Mouse (Mus musculus) adrenal gland, adult (tissue): ENCODE results near the gene Tgm2.
A peak's percentile ranks its signal among the peaks of the same experiment; 100 is the strongest.

Experiments used
- DNase-seq, 2 experiments: peaks; one replicate each; pipeline ENCODE4 v3.0.0; 2022 to 2023; ENCODE audit warnings: low spot score in 1 of 2; ENCODE audit not compliant: inconsistent age in 2 of 2

Tgm2 gene

DNA sequence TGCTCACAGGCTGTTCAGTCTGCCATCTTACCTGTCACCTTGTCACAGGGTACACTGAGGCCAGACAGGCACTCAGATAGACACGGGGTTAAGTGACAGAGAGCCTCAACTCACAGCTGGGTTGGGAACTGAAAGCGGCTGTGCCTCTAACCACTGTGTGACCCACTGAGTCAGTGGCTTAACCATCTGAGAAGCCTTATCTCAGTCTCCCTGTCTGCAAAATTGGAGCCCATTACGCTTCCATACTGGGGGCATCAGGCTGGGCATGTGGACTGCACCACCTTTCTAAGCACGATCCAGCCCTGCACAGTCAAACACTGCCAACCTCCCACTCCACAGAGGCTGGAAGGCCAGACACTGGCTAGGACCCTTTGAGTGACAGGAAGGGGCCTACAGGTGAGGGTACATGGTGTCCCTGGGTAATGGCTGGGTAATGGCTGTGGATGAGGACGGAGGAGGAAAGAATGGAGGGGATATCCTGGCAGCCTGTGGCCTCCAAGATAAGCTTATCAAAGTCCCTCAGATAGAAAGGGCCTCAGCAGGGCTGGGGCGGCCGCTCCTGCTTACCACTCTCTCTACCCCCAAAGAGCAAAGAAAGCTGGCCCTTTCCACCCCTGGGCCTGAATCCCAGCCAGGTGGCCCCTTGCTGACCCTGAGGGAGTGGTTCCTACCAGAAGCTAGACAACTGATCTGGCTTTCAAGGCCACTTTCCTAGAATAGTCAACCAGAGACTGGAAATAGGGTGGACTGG lies 4.4 kb downstream of the Tgm2 start:
- DNase-seq: peak; percentile 54 to 84

DNA sequence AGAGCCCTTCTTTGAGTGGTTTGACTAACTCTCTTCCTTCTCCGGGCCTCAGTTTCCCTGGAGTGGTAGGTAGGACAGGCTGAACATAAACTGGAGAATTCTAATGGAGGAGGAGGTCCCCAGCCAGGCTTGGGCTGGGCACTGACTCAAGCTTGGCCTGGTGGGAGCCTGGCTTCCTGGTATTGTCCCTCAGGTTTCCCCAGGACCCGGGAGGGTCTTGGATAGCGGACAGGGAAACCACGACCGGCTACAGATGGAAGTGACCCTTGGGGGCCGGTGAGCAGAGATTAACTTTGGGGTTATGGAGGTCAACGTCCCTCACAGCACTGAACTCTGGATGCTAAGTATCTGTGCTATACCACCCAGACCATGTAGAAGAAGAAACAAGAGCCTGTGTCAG lies 5.0 kb downstream of the Tgm2 start:
- DNase-seq: peak in 1 of 2 experiments; percentile 52

DNA sequence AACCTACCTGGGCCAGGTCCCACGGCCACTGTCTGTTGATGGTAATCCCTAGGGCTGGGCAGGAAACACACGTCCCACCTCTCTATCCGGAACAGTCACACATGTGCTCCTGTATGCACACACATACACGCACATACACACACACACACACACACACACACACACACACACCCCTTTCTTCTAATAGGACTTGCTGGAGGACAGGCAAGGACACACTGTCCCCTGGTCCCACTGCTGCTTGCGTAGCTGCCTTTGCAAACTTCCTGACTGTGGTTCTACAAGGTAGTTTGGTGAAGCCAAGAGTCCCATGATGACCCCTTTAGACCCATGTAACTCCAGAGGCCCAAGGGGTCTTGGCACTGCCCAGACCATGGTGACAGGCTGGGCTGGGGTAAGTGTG lies 5.6 kb downstream of the Tgm2 start:
- DNase-seq: no peak

DNA sequence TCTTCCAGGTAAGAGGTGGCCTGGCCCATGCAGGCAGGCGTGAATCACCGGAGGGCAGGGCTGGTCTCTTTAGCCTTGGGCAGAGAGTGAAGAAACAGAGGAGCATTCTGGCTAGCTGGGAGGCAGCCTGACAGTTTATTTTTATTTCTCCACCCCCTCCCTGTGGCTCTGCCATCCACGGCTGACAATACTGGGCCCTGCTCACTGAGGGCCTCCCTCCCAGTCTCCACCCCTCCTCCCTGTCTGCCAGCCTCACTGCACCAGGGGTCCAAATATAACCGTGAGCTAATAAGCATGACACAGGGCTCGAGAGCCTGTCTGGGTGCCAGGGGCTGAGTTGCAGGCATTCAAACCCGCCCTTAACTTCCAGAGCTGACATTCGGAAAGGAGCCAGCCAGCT lies 6.6 kb downstream of the Tgm2 start:
- DNase-seq: peak; percentile 77 to 91

DNA sequence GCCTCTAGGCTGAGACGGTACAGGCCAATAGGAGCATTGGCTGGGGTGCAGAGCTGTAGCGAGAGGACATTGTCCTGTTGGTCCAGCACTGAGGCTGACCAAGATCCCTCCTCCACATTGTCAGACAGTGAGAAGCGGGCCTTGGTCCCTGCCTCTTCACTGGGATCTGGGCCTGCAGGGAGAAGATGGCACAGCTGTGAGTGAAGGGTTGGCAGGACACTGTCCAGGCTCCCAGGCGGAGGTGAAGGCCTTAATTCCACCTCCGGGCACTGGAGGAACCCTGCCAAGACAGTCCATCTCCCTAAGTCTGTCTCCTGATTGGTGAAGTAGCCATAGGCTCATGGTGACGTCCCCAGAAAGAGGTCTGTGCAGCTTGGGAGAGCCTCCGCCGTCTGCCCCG lies 7.5 kb downstream of the Tgm2 start:
- peak in 1 of 2 experiments; percentile 47 for DNase-seq

DNA sequence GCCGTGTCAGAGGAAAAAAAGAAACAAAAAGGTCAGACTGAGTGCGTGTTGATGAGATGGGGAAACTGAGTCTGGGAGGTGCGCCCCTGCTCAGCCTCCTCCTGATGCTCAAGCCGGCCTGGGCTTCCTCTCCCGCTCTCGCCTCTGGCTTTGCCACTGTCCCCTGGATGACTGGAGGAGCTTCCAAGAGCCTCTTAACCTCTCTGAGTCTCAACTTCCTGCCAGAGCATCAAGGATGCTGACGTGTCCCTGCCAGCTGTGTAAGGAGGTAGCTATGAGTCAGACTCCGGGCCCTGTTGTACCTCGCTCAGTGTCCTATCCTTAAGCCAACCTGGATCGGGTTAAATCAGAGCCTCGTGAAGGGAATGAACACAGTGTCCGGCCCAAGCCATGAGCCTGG lies 8.5 kb downstream of the Tgm2 start:
- DNase-seq: peak in 1 of 2 experiments; percentile 65

DNA sequence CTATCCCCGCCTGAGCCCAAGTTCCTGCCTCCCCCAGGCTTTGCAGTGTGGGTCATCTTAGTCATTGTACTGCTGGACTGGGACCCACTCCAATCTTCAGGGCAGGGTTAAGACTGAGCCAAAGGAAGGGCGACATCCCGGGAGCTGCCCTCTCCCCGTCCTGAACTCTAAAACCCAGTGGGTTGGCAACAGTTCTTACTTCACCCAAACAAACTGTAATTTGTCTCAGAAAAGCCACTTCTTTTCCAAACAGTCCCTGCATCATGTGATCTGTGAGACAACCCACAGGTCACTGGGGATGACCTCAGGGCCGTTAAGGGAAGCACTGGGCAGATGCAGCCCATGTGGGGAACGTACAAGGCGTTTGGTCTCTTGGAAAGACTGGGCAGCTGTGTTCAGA lies 10.0 kb downstream of the Tgm2 start:
- DNase-seq: peak; percentile 63 to 73

DNA sequence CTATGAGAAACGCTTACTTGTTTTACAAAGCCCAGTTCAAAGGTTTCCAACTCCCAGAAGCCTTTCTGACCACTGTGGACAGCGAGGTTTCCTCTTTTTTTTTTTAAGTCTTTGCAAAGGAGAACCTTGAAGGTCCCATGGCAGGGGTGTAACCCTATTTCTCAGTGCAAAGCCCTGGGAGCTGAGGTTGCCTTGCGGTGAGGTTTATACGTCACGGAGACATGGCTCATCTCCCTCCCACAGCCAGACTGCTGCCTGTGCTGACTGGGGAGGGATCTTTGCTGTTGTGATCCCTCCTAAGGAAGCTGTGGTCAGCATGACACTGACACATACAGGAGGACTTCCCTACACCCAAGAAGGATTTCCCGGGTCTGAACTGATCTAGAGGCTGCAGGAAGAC lies 13.2 kb downstream of the Tgm2 start:
- peak in 1 of 2 experiments; percentile 40 for DNase-seq

DNA sequence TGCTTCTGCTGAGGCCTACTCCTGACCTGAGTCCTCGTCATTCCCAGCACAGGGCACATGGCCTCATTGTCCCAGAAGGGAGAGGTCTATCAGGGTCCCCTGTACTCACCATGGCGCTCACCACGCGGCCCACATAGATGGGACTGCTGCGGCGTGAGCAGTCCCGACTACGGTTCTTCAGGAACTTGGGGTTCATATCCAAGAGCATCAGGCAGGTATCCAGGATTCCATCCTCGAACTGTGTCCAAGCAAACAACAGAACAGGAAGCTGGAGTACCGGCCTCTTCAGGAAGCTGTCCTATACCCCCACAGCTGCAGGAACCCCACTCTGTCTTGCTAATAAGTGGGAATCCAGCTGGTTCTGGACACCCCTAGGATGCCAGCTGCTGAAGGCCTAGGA lies 13.9 kb downstream of the Tgm2 start:
- peak in 1 of 2 experiments; percentile 25 for DNase-seq

DNA sequence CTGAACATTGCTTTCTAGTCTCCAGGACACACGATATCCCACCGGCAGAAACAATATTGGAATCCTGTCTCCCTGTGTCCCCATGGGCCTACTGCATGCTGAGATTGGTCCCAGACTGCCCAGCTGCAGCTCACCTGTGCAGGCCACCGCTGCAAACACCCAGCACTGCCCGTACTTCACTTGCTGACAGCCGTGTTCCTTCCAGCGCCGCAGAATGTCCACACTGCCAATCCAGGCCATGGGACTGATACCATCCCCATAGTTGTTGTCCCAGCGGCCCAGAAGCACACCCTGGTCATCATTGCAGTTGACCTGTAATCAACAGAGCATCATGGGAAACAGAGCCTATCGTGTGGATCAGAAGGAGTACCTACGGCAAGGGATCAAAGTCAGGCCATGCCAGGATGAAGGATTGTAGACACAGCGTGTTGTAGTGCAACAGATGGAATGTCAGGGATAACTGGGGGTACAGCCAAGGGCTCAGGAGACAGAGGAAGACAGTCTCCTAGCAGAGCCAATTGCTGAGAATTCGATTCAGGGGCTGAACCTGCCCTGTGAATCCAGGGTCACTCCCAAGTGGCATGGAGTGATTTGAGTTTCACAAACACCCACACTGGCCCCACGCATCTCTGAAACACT lies 14.9 kb downstream of the Tgm2 start:
- DNase-seq: no peak

DNA sequence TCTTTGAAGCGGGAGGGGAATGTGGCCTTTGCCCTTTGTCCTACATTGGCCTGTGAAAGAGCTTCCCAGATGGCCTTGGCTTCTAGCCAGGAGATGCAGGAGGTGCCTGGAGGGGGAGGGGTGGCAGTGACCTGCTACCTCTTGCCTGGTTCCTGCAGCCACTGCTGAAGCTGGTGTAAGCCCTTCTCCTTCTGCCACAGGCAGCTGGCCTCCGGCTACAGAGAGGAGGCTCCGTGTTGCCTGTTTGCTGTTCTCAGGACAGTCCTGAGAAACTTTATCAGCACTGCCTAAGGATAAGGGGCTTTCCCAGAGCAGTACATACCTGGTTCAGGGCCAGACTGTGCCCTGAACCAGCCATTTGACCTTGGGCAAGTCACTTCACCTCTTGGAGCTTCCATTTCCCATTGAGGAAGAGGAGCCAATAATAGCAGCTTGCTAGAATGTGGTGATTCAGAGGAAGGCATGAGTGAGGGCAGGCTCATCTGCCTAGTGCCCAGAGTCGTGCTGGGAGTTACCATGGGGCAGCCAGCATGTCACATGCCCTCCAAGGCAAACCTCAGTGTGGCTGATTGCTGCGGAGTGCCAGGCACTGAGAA lies 15.7 kb downstream of the Tgm2 start:
- DNase-seq: peak; percentile 81 to 94

DNA sequence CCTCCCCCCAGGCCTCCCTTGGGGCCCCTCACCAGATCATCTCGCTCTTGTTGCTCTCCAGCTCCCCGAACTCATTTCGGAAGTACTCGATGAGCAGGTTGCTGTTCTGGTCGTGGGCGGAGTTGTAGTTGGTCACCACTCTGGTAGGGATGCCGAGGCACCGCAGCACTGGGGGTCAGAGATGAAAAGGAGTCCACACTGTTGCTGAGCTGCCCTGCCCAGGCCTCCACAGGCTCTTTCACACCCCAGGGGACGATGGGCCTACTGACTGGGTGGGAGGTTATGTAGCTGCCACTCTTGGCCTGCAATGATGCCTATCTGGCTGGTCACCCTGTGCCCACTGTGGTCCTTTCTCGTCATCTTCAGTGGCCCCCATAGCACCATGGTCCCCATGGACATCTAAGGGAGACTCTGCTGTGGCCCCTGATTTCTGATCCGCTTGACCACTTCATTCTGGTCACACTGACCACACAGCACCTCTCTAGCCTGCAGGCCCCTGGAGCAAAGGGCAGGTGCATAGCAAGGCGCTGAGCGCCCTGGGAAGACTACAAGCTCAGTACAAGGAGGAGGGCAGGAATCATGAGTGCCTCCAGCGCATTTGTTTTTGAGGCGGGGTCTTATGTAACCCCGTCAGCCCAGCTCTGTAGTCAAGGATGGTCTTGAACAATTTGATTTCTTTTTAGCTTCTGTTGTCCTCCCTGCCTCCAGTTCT lies 16.8 kb downstream of the Tgm2 start:
- DNase-seq: no peak

DNA sequence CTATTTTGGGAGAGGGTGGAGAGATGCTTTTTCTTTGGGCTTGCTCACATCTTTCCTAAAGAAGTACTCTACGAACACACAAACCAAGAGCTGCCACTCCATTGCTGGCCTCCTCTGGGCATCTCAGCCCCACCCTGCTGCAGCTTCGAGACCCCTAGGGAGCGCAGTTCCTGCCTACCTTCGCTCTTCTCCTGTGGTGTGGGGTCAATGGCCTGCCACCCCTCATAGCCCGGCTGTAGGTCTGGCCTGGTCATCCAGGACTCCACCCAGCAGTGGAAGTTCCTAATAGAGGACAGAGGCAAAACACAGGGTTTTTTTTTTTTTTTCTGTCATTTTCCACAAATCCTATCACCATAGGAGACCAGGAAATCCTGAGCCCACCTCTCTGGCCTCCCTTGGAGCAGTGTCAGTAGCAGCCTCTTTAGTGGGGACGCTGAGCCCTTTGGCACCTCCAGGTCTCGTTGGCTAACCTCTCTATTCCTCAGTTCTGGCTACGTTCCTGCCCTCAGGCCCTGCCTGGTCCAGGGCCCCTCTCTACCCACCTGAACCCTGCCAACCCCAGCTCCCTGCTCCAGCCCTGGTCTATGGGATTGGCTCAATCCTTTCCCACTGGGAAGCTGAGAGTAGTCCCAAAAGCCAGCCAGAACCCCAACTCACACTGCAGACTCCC lies 17.6 kb downstream of the Tgm2 start:
- no peak for DNase-seq

DNA sequence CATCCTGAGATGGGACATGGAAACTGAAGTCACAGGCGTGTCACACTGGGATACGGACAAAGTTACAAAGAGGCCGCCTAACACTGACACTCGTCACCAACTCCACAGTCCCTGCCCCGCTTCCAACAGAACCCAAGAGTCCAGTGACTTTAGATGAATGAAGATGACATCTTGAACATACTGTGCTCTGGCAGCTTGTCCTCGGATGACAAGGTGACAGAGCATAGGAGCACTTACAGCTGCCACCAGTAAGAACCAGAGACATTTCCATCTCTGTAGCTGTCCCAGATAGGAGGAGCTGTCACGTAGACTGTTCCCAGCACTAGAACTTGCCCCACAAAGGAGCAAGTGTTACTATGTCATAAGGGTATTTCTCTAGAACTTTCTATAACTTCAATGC lies 18.4 kb downstream of the Tgm2 start:
- DNase-seq: no peak

DNA sequence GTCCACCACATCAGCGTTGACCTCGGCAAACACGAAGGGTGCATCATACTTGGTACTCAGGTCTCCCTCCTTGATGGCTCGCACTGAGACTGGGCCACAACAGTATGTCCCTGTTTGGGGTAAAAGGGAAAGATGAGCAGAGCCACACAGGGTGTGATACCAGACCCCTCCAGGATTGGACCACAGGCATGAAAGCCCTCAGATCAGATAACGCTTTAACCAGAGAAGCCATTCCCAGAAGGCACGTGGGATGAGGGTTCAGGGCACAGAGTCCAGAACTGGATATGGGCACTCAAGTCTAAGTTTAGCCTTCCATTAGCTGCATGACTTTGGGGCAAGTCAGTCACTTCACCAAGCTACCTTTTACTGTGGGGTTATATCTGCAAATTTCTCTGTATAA lies 19.0 kb downstream of the Tgm2 start:
- no peak for DNase-seq

DNA sequence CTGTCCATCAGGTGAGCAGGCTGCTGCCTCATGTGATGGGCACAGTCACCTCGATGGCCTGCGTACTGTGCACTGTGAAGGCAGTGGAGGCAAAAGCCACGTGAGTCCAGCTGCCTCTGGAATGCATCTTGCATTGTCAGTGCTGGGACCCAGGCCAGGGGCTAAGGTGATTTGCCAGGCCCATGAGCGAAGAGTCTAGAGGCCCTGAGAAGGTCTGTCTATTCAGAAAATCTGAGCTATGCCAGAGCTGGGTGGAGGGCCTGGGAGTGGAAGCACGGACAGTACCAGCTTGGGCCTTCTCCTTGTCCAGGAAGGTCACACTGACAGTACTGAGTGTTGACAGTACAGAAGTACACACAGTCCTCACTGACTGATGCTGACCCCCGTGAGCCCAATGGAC lies 23.4 kb downstream of the Tgm2 start:
- no peak for DNase-seq

DNA sequence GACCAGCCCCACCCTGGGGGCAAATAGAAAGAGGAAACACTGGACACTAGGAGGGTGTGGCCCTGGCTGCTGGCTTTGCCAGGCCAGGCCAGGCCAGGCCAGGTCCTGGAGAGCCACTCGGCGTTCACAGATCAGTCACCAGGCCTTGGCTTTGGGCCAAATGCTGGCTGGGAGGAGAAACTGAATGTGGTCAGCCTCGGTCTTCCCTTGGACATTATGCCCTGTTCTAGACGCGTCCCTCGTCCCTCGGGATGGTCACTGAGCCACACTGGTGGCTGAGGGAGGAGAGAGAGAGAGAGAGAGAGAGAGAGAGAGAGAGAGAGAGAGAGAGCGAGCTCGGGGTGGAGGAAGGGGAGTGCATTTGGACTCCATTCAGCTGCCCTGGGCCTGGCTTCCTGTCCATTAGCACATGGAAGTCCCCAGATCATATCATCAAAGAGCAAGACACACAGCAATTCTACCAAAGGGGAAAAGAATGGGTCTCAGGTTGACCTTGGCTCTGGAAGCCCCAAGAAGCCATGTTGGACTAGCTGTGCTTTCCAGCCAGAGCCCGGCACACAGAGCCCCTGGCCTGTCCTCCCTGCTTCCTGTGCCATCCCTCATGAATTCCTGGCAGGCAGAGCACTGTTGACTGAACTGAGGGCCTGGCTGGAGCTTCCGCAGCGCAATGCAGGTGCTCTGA lies 24.4 kb downstream of the Tgm2 start:
- peak; percentile 90 to 95 for DNase-seq

DNA sequence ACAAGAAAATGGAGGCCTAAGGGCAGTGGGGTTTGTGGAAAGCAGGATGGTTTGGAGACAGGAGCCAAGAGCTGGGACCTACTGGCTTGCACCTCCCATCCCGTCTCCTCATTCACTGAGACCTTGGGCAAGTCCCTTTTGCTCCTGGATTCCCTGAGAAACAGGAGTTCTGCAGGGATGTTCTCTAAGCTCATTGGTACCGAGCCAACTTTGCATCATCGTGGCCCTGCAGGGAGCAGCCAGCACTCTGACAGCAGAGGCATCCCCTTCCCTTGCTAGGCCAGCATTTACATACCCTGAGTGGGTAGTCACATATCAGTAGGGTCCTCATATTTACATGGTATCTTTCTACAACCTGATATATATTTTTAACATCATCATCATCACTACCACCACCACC lies 25.4 kb downstream of the Tgm2 start:
- DNase-seq: no peak

DNA sequence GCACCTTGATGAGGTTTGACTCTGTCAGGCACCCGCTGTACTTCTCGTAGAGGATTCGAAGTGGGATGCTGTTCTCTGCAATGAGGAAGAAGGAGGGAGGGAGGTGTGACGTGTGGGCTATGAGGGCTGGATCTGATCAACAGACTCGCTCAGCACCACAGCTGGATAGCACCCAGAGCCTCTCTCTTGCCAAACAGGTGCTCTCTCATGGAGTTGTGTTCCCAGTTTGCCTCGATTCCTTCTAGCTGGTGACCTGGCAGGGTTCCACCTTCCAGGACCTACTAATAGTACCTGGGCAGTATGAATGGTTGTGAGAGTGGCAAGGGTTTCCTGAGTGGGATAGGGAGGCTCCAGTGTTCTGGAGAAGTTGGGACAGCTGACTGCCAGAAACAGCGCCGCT lies 26.0 kb downstream of the Tgm2 start:
- DNase-seq: no peak

DNA sequence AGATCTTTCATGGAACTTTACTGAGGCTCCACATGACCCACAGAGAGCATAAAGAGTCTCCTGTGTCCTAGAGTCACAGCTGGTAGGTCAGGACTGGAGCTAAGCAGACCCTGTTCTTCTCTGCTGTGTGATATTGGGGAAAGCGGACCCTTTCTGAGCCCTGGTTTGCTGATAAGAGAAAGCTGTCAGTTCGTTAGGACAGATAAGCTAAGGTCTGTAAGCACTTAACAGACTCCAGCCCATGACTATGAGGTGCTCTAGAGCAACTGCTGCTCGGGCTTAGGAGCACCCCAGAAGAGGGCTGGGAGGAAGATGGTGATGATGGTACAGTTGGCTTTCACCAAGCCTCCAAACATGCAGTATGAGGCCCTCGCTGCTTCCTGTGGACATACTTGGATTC lies 27.1 kb downstream of the Tgm2 start:
- DNase-seq: no peak

DNA sequence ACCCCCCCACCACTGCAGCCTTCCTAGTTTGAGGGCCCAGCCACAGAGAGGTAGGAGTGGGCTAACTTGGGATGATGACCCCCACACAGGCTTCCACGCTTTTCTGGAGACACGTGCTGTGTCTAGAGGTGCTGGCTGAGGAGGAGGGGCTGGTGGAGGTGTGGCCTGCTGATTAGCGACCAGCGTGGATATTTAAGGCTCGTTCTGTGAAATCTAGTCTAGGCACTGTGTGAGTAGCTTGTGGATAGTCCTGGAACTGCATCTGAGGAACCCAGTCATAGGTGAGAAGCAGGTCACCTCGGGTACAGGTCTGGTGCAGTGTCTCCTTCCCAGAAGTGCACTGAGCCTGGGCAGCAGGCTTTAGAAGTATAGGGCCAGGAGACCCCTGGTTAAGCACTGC lies 29.6 kb downstream of the Tgm2 start:
- DNase-seq: no peak
